Mouse (Mus musculus): Measurements from ENCODE around the gene Nectin1.

DNA sequence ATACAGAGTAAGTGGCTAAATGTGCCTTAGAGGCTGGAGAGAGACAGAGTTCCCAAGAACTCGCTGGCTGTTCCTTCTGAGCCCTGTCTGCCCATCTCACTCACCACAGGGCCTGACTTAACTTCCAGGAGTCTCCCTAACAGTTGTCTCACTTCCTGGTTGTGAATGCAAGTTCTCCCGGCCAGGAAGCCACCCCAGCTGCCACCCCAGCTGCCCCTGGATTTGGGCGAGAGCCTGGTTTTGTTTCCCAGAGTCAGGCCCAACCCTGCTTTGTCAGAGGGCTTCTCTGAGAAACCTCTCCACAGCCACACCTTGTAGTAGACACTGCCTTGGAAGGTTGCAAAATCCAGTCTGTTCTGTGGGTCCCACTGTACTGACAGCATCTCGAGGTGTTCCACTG is 26.2 kb downstream of the Nectin1 start:
- TF ChIP-seq CTCF (IDR thresholded peaks at IDR 0.05), result no peak
- no peak for TF ChIP-seq EP300 (IDR thresholded peaks at IDR 0.05)
